Comparison of ENCODE assay signal across 17 mouse cellular contexts in the genomic region with DNA sequence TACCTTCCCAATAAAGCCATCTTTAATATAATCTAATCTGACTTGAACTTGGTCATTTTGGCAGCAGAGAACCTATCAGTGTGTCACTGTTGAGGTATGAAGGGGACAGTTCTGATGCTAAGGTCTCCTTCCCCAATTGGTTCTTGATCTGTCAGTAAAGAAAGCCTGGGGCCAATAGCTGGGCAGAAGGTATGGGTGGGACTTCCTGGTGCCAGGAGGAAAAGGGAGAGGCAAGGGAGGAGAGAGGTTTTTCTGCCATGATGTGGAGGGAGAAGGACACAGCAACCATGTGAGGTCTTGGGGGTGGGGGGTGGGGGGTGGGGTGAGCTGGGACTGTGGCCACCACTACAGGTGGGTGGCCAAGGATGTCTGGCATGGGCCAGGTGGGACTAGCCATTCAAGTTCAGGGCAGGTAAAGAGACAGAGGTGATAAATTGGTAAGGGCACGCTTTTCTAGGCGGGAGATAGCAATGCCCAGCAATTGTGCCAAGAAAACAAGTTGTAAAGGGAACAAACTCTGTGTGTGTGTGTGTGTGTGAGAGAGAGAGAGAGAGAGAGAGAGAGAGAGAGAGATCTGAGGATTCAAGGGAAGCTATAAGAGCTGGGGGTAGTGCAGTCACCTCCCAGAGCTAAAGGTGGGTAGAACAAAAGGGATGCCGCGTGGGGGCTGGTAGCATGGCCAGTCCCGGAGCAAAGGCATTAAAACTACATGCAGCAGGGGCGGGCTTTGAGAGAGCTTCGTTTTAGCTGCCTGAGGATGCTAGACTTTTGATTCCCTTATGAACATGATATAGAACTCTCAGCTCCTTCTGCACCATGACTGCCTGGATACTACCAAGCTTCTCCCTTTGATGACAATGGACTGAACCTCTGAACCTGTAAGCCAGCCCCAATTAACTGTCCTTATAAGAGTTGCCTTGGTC.
A peak's percentile ranks its signal among the peaks of the same experiment; 100 is the strongest.
DNase-seq lines count a peak whose midpoint lies in the region.
"Had no signal": no experiment of that assay in that cellular context is flagged by ENCODE, and none has a peak within 500 bp of the region (broad histone marks: within the 10 kb centered on the region; RNA-seq: fewer than 3 reads in every experiment).

No protein-coding gene starts in this region.

- intact Hi-C loops in gastrocnemius, postnatal 14 days (cut with DNase I; ENCODE audit: low total_unique reads), result no loop called here

- DNase-seq in 3T3-L1 (ENCODE audit: low read depth, low spot score) (peak; percentile 2), ES-CJ7 (ENCODE audit: low read depth, low spot score) (peak; percentile 88), MEL-GATA-1-ER (ENCODE audit: extremely low read depth, low read depth) (peak; percentile 96), MN1 (ENCODE audit: low spot score) (no peak)
- DNase-seq in brain, adult 2 months (ENCODE audit: low read depth, low spot score), result peak; percentile 30
- DNase-seq in gastrocnemius, postnatal 14 days, result no peak
- DNase-seq in layer of hippocampus, adult 8-10 months (ENCODE audit: low spot score in 2 of 2), result no peak
- DNase-seq: adrenal gland, adult 2 months; adrenal gland, postnatal 25 days; cerebellum, adult 2 months; cerebellum, postnatal 14 days; embryo, embryonic 11 days; gastrocnemius, adult 2 months; gastrocnemius, postnatal 36 days; heart, adult 11 months; heart, postnatal 14 days; kidney, adult 9 months had no signal

Comparison
In these comparisons a context has a peak if more than half of its experiments do, and no peak if none do; other contexts are left out.
1. DNase-seq: peak in 3T3-L1 (single experiment), ES-CJ7 (single experiment), MEL-GATA-1-ER (single experiment) and brain, adult 2 months (single experiment); none in gastrocnemius, postnatal 14 days (single experiment), layer of hippocampus, adult 8-10 months (0 of 2) and MN1 (single experiment).